Mouse (Mus musculus) common myeloid progenitor, adult 5-6 weeks (primary cell): ENCODE data around the gene Tnfsf18. TPM values are rescaled to one million over a fixed set of nuclear protein-coding genes. Genes with fewer than 3 reads are reported as not detected.

Experiments used
- ATAC-seq: replicated peaks from 2 replicates; pipeline ENCODE4 v1.8.0; 2016; ENCODE audit warnings: low read depth, mild to moderate bottlenecking, moderate TSS enrichment, inconsistent platforms; ENCODE audit not compliant: poor library complexity, severe bottlenecking
- total RNA-seq: library from RNA; stranded (forward); fragments of 200-1000, 187-1606 nt; gene quantifications from 2 replicates; pipeline ENCODE4 v1.2.3, GENCODE M21; 2017

Tnfsf18 gene
- total RNA-seq, result not detected in 2 replicates

DNA sequence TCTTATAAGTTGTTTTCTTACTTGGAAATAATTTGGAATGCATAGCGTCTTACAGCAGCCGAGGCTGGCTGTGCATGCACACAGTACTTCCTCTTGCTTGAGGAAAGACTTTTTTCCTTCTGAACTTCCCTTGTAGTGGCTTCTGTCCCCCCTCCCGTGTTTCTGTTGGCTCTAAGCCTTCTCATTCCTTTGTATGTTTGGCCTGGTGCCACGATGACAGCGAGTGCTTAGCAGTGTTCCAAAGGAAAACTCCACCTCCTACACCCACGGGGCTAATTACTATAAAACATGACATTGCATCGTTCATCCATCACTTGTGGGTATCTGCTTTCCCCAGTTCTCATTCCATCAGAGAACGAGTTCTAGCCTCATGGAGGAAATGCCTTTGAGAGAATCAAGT, at the start of gene Tnfsf18:
Gene Tnfsf18, plus strand, starts transcription at position 313 of the 400 bp plus-strand sequence.
- ATAC-seq, result no peak; the same call in 1 of the 2 replicates

DNA sequence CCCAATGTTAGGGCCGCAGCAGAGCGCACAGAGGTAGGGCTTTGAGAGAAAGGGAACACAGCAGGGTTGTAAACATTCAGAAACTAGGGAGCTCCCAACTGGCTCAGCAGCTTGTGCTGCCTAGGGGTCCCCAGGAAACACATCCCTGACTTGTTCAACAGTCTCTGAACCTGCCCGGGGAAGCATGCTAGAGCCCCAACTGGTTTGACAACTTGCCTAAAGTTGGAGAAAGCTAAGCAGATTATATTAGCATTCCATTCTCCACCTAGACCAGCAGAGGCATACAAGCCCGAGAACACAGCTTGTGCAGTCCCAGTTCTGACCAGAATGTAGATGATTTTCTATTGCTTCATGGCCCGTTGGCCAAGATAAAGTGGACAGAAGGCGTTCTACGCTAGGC, 49.6 kb upstream of the Tnfsf18 start:
- no peak for ATAC-seq

- ATAC-seq, result no peak
Measured at GRCm38 (mm10) chr1:161451683-161452245, 42.7 kb upstream of the Tnfsf18 start.

- no peak for ATAC-seq
Measured at GRCm38 (mm10) chr1:161452250-161452649, 42.2 kb upstream of the Tnfsf18 start.

DNA sequence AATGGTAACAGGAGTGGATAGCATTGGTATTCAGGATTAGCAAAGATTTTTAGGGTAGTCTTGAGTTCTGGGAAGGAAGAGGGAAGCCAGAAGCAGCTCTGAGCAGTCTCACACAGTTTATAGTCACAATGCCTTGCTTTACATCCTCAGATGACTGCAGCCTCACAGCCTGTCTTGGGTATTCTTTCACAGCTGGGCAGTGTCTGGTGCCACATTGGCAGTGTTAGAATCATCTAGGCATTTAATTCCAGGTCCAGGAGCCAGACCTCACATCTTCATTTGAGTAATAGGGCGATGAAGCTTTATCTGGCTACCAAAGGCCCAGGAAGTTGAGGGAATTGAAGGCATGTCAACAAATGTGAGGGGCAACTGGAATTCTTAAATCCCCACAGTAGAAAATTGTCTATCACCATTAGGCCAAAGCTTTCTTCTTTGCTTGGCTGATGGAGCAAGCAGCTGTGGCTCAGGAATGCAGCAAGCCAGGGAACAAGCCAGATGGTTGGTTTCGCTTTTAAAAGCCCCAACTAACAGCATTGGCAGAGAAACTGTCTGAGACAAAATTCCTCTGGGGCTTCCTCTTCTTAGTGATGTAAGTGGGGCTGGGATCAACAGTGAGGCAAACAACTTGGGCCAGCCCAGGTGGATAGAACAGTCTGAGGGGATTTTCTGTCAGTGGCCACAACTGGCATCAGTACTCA, 30.9 kb upstream of the Tnfsf18 start:
- ATAC-seq, result no peak

DNA sequence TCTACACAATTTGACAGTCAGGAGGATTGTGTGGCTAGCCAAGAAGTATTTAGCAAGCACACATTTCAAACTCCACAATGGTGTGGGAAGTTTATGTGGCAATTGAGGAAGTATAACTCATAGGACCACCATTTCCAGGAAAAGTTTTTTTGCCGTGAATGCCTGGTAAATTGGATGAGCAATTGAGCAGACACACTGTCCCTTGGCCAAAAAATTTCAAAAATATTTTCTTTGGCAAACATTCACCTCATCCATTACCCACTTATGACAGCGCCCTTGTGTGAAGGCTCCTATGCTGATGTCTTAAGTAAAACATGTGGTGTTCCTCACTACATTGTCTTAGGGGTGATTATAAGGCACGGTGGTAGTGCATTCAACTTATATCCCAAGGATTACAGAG, 17.2 kb upstream of the Tnfsf18 start:
- no peak for ATAC-seq

DNA sequence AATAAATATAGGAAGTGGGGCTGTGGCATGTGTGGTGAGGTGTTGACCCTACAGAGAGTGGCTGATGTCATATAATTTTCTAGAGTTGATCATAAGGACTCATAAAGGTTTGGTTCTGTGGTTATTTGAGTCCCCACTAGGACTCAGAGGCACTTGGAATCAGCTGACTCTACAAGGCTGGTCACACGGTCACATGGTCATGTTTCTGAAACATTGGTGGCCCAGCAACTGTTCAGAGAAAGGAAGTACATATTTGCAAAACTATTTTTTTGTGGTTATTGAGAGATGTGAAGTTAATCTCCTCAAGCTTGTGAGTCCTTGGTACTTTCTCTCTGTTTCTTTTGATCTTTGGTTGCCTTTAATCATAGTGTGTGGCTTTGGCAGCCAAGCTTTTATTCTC, 14.6 kb upstream of the Tnfsf18 start:
- no peak for ATAC-seq

GRCm38 (mm10) chr1:161482211-161482610, 12.2 kb upstream of the Tnfsf18 start:
- peak; percentile 97 for ATAC-seq

GRCm38 (mm10) chr1:161487069-161487468, 7.4 kb upstream of the Tnfsf18 start:
- ATAC-seq, result no peak

DNA sequence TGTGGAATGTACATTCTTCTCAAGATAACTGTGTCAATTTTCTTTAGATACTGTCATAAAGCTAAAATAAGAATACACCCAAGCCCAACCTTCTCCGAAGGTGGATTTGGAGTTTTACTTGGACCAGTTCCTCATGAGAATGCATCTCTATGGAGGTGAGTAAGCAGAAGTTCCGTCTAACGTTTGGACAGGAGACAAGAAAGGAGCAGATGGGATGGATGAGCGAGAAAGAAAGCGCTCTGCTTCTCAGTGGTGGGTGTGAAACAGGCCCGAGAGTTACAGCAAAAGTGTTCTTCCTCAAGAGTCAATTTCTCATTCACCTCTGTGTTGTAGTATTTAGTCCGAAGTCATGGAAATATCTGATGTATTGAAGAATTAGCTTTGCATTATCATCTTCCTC, 2.7 kb upstream of the Tnfsf18 start:
- no peak for ATAC-seq

DNA sequence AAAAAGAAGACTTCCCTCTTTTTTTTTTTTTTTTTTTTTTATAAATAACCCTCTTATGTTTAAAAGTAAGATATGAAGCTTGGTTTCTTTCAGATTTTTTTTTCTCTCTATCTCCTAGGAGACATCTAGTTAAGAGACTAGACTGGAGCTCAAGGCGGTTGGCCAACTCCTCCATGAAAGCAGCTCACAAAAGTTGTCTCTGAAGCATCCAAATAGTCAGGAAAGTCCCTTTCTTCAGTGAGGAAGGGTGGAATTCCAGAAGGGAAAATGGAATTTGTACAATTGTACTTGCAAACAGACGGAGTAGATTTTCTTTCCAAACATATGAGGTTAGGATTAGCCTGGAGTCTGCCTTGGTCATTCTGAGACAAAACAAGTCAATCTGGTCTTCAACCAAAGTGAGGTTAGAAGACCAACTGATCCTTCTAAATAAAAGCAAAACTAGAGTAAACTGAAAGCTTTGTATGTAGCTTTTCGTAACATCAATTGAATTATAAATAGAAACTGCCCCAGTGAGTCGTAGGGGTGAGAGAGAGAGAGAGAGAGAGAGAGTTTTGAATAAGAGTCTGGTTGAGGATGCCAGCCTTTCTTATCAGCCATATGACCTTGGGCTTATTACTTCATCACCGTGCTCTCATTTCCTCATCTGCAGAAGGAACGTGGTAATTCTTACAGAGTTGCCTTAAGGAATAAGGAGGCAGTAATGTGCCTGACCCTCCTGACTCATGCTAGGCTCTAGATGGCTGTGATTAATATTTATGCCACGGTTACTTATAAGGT, 2.6 kb downstream of the Tnfsf18 start:
- ATAC-seq, result peak; percentile 79

- ATAC-seq, result no peak
Measured at GRCm38 (mm10) chr1:161500114-161500810, 5.8 kb downstream of the Tnfsf18 start.

DNA sequence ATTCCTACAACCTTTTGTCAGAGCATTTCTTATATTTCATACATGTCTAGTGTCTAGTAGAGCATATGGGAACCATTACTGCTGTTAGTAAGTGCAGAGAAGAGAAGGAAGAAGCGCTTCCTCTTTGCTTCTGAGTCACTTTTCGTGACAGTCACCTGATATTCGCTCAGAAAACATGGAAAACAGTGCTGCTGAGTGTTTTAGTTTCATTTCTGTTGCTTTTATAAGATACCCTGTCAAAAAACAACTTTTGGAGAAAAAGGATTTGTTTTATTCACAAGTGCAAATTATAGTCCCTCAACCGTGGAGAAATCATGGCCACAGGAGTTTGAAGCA, 6.3 kb downstream of the Tnfsf18 start:
- ATAC-seq, result peak; percentile 66

- ATAC-seq, result no peak
Measured at GRCm38 (mm10) chr1:161506317-161506716, 11.9 kb downstream of the Tnfsf18 start.

- ATAC-seq, result no peak
Measured at GRCm38 (mm10) chr1:161507623-161508047, 13.2 kb downstream of the Tnfsf18 start.

DNA sequence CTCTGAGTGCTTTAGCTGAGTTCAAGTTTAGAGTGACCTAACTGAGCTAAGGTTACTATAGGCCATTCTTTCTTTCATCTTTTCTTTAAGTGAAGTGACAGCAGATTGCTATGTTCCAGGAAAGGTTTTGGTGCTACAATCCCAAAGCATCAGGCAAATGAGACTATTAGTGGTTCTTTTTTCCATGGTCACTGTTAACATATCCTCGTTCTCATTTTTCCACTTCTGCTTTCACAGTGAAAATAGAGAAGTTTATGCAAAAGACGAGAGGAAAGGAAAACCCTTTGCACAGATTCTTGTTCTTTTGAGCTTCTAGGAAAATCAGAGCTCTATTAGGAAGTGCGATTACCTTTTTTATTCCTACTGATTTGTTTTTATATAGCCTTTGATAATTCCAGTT, 22.9 kb downstream of the Tnfsf18 start:
- peak; percentile 50; the same call in 1 of the 2 replicates for ATAC-seq

DNA sequence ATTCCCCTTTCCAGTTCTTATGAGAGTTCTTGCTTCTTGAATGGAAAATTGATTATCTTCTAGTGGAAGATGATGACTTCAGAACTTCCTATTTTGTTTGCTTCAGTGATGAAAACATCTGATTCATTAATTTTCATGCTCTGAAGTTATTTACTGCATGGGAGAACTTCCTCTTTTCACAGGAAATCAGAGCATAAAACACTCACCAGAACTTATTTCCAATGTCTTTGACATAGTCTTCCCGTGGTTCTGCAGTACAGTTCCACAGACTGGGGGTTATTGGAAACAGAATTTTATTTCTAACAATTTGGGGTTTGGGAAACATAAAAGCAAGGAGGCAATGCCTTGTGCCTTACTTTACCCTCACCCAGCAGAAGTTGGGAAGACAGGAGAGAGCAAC, 25.8 kb downstream of the Tnfsf18 start:
- peak; percentile 54 for ATAC-seq

DNA sequence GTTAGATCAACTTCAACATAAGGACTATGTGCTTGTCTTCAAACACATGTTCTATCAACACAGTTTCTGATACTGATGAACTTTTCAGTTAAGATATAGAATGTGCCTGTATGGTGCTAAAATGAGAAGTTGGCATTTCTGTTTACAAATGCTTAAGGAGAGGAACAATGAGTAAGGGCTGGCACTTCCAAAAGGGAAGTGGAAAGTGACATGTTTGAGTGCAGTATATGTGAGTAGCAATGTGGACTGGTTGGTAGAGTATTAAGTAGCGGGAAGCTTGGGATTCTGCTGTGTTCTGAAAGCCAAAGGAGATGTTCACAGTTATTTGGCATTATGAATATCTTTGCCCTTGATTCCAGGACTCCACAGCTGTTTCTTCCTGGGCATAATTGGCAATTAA, 33.7 kb downstream of the Tnfsf18 start:
- 0 out of 2 replicates have a peak, but pooled peaks have one; percentile 52 for ATAC-seq

DNA sequence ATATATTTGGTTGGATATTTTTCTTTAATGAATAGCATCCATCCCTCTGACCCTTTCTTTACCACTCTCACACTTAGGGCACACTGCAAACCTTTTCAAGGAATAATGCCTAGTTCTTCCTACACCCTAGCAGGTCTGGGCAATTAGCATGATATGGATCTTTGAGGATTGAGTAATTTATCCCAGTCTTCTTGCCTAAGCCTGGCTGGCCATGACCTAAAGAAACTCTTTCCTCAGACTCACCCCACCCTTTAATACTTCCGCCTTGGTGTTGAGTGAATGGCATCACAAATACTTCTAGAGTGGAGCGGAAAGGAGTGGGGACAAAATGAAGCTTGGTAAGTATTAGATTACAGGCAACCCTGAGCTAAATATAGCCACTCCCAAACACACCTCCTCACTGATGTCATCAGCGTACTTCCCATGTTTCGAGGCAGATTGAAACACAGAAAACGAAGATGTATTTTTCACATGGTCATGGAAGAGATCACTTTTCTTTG, 56.2 kb downstream of the Tnfsf18 start:
- no peak for ATAC-seq

- ATAC-seq, result no peak
Measured at GRCm38 (mm10) chr1:161552098-161552497, 57.6 kb downstream of the Tnfsf18 start.
